Mouse (Mus musculus): ENCODE results near the gene Rhof.

The Rhof gene

GRCm38 (mm10) chr5:123057366-123058250 is 74.9 kb downstream of the Rhof start:
- CTCF ChIA-PET: interaction anchor here in 3 of 4 experiments (0.5 to 7.5 kb wide), 16 partner anchors 9 to 320 kb away, joined by 3 to 48 read pairs (median 4); partner anchors contain the start of gene Rhof (in 1 of the 3)

More at GRCm38 (mm10) chr5:123057366-123058250, 74.9 kb downstream of the Rhof start:
- POLR2A ChIA-PET: interaction anchor here in 3 of 4 experiments (0.6 to 4.9 kb wide), 19 partner anchors 8 to 245 kb away, joined by 3 to 41 read pairs (median 5); partner anchors contain the start of genes Orai1 (in 2 of the 3) and Setd1b (in 1 of the 3)

All from embryonic stem cell, embryonic (primary cell).